Mouse (Mus musculus) v-Abl transformed pro-B cells (cell line): Measurements from ENCODE around the gene Ccl28.
"Not testable (repeated sequence)": the region's sequence is repeated elsewhere in the genome, so short reads cannot be mapped to it uniquely, and the experiment has no call there.

Experiments
- in situ Hi-C, 2 experiments: fragments of 400-800 bp; cut with MboI; formaldehyde crosslinking; loops; one replicate each; pipeline ENCODE4 v1.15.1; 2025; ENCODE audit not compliant: unreplicated experiment in 2 of 2

Gene Ccl28

DNA sequence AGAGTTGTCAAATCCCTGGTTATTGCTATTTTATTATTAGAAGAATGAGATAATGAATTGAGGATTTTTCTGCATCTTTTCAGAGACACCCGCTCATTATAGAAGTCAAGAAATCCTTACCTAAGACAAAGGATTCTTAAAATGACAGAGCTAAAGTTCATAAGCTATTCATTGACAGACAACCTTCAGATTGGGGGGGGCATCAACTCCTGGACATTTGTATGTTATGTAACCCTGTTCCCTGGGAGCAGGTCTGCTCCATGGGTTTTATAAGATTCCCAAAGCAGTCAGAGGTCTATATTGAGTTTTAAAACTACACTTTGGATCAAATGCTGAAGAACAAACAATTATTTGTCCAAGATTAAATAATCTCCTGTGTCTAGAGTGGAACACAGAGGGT is 22.9 kb downstream of the Ccl28 start:
- in situ Hi-C loops, result loop anchor here (10.0 kb wide), 2 partner anchors 78 to 158 kb away; no protein-coding TSS in a partner anchor

DNA sequence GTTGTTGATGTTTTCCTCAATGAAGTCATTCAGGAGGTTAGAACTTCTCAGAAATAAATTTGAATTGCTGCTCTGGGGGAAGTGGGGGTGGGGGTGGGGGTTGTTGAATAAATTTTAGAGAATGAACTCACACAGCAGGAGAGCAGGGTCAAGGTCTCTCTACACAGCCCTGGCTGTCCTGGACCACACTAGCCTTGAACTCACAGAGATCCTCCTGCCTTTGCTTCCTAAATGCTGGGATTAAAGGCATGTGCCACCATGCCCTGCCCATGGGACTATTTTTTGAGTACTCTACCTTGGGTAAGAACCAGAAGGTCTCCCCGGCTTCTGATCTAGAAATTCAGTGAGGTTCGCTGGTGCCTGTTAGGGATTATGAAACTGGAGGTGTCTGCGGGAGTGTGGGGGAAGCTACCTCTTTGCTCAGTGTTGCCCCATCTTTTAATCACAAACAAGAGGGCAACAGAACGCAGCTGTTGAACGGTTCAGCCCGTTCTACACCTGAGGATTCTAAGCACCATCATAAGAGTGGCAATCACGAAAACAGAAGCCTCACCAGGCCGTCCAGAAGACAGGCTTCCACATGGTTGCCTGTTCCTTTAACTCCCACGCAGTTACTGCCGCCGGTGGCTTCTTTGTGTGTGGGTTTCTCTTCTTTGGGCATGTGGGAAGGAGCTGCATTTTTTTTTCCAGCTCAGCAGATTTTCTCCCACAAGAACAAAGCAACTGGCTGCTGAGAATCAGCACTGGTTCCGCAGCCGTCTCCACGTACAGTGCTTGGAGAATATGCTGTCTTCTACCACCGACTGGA is 25.5 kb downstream of the Ccl28 start:
- in situ Hi-C loops, result loop anchor here (10.0 kb wide), 2 partner anchors 76 to 156 kb away; no protein-coding TSS in a partner anchor

DNA sequence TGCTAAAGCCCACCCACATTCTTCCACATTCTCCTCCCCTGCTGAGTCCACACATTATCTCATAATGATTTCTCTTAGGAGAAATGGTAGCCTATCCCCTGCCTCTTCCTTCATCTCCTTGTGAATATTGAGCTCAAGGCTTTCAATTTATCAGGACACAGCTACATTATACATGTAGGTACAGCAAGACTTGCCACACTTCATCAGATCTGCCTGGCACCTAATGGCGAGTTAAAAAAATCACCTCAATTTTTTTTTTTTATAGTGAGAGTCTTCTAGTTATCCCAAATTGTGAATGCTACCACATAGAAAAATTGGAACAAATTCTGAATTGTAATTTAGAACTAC is 26.1 kb downstream of the Ccl28 start:
- in situ Hi-C loops, result loop anchor here (10.0 kb wide), 2 partner anchors 75 to 155 kb away; no protein-coding TSS in a partner anchor

DNA sequence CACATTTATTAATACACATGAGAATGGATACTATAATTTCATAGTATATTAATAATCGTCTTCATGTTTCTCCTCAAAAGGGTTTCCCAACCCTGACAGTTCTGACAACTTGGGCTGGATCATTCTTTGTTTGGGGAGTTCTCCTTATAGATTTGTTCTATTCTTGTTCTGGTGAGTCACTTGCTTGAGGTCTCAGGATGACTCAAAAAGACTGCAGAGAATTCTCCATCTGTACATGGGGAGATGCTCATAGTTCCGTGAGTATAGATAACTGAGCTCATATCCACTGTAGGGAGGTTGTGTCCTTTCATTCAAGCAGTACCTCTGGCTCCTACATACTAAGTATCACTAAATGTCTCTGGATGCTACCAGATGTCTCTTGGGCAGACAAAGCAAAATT is 31.1 kb downstream of the Ccl28 start:
- in situ Hi-C loops, result no loop called here

DNA sequence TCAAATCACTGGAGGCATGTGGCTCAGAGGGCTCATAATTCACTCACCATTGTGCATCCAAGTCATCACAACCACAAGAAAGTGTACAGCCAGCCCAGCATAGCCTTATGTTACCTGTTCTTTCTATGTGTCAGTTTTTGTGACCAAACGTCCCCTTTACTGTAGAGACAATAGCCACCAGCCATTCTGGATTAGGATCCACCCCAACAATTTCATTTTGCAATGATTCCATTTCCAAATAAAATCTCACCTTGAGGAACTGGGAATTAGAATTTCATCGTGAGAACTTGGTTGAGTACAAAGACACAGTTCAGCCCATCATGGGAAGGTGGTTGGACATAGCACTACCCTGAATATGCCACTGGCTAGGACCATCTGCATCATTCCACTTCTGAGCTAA is 32.6 kb downstream of the Ccl28 start:
- in situ Hi-C loops, result no loop called here

DNA sequence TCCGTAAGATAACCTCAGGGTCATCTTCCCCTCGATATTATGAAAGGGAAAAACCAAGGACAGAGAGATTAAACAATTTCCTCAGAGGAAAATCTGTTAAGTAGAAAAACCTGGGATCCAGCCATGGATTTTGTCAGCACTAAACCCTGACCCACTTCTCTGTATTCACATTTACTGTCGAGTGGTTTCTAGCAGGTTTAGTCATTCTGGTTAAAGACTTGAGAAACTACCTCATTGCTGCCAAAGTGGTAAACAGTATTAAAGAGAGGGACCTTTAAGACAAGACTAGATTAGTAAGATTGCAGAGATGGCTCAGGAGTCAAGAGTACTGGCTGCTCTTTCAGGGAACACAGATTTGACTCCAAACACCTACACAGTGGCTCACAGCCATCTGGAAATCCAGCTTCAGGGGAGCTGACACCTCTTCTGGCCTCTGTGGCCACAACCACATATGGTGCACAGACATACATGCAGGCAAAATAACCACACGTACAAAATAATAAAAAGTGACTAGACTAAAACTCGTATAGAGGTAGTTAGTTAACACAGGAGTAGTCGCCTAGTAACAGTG is 33.3 kb downstream of the Ccl28 start:
- in situ Hi-C loops, result no loop called here

DNA sequence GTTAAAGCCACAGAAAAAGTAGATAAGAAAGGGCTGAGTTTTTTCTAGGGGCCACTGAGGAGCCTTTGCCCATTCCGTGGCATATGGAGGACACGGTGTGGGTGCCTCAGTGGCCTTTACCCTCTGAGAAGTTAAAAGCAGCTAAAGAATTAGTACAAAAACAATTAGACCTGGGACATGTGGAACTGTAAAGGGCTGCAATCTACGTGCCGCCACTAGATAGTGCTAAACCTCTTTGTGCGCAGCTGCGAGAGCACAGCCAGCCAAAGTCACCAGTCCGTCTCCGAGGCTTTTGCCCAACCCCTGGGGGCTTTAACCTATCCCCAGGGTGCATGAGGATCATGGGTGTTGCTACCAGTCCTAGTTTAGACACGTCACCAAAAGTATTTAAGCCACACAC is 37.8 kb downstream of the Ccl28 start:
- in situ Hi-C loops, result not testable (repeated sequence)

DNA sequence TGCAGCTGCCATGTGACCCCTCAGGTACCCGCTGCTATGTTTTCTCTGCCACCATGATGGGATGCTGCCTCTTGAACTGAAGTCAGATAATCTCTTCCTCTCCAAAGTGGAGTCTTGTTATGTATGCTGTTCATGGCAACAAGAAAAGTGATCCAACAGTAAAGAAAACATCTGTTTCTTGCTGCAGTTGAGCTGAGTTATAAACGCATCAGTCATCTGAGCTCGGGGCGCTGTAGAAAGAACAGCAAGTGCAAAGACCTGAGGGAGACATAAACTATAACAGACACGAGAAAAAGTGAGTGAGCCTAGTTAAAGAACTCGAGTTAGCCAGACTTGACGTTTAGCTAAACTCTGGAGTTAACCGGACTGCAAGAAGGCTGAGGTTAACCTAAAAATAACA is 55.2 kb downstream of the Ccl28 start:
- in situ Hi-C loops, result no loop called here

DNA sequence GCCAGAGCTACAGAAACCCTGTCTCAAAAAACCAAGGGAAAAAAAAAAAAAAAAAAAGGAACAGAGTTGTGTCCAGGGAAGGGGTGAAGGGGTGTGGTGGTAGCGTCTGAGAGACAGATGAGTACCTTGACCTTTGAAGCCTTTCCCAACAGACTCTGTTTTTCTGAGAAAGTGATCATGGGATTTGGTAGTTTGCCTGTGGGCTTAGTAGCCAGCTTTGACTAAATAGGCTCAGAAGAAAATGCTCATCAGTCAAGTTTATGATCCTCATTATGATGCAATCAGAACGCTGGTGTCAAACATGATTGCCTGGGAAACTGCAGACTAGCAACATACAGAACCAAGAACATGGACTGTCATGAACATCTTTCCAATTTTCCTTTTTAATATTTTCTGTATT is 56.1 kb downstream of the Ccl28 start:
- in situ Hi-C loops, result no loop called here

DNA sequence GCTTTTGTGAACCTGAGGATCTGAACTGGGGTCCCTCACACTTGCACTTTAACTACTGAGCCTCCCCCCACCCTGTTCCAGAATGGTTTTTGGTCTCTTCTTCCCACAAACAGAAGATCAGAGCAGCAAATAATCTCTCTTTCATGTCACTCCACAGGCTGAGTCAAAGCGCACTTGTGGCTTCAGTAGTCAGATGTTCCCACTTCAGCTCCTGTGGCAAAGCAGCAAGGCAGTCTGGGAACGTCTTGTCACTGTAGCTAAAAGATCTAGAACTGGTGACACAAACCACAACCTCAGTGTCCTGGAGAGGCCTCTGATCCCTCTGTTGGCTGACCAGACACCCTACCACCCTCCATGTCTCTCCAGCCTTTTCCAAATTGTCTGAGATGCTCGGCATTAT is 57.5 kb downstream of the Ccl28 start:
- in situ Hi-C loops, result no loop called here

DNA sequence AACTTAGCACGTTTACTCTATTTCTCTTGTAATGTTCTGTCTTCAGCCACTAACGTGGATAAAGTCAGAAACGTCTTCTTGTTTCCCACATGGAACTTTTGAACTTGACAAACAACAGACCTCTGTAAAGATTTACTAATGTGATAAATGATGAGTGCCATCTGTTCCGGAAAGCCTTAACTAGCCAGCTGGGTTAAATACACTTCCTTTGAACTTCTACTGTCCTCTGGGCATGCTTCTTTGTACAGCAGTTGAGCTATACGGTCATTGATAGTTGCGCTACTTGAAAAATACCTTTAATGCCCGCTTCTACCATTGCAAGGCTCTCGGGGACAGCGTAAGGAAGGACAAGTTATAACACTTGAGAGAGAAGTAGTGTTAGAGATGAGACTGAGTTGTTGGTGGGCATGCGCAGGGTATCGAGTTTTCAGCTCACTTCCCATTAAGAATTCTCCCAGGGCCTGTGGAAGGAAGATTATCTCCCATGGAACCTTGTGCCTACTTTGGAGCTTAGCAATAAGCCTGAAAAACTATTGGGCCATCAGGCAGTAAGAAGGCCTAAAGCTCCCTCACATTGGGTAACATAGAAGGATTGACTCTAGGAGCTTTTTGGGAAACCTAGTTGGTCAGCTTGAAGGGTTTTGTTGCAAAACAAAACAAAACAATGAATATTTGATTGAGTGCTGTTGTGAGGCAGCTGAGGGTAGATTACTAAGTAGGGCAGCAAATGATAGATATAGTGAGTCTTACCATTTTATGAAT is 61.0 kb downstream of the Ccl28 start:
- in situ Hi-C loops, result loop anchor here in 1 of 2 experiments (5.0 kb wide), 1 partner anchor 103 kb away; no protein-coding TSS in a partner anchor

DNA sequence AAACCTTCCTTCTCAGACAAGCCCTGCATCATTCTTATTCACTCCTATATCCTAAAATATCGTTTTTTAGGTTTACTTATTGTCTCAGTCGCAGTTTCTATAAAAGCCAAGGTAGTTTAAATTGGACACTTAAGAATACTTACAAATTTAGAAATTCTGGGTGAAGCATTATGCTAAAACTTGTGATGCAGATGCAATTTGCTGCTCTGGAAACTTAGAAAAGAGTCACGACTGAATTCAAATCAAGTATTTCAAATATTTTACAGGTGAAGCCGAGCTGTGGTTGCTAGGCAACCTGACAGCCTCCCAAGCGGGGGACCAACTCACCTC is 66.1 kb downstream of the Ccl28 start:
- in situ Hi-C loops, result loop anchor here (5.0 kb wide), 2 partner anchors 98 to 103 kb away; partner anchors contain the start of gene Zfp131 (in 1 of the 2)

DNA sequence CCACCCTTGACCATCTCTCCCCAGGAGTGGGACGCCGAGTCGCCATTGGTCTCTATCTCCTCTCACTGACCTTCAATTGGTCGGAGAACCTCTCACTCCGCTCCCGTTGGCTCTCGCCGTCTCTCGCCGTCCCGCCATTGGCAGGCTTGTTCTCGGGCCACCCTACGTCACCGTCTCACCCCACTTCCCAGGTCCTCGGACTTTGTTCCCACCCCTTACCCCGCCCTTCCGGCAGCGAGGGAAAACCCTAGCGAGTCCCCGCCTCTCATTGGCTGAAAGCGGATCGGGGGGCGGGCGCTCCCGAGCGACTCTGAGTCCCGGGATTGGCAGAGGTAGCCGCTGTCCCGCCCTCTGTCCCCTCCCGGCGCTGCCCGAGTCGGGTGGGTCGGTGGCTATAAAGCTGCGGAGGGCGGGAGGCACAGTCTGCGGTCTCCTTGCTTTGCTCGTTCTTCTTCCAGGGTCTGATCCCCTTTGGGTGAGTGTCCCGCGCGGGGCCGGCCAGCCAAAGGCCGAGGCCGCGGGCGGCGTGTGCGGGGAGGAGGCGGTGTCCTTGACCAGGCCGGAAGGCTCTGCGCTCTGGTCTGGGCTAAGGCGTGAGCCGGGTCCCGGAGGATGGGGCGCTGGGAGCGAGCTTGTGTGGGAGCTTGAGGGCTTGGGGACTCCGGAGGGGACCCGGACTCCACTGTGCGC is 66.6 kb downstream of the Ccl28 start, which contains the start of gene Hmgcs1:
Gene Hmgcs1, plus strand, starts transcription at position 341 of the 690 bp plus-strand sequence.
- in situ Hi-C loops, result loop anchor here in 1 of 2 experiments (5.0 kb wide), 1 partner anchor 102 kb away; the partner anchor contains the start of gene Zfp131

DNA sequence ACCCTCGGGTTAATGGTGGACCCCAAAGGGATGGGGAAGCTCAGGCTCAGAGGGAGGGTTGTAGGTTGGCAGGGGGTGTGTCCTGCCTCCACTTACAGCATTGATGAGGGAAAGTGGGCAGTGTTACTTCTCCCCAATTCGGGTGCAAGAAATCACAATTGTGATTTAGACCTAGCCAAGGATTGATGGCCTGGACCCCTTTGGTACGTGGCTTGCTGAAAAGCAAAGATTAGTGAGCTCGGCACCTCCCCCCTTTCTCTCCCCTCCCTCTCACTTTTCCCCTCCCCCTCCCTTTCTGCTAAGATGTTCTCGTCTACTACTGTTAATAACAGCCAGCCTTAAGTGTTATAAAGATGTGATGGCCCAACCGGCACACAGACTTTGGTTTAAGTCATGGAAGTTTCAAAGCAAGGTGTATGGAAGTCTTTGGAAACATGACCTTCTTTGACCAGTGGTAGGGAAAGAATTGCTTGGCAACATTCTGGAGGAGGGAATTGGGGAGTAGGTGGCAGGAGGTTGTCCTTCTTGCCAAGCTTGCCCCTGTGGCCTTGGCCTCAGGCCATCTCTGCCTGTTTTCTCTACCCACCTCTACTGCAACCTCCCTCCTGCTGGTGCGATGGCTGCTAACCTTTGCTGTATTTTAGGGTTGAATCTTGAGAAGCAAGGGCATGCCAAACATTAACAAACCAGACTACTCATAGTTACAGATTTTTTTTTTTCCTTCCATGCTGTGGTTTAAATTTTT is 67.4 kb downstream of the Ccl28 start:
- in situ Hi-C loops, result loop anchor here in 1 of 2 experiments (5.0 kb wide), 1 partner anchor 101 kb away; the partner anchor contains the start of gene Zfp131

DNA sequence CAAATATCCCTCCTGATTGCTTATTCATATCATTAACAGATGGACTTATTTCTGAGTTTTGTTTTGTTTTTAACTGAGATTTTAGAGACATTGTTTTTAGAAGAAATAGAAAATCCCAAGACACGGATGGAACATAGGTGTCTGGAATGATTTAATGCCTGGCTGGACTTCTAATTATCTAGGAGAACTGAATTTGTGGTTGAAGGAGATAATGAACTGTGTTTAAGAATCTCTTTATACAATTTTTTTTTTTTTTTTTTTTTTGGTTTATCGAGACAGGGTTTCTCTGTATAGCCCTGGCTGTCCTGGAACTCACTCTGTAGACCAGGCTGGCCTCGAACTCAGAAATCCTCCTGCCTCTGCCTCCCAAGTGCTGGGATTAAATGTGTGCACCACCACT is 68.3 kb downstream of the Ccl28 start:
- in situ Hi-C loops, result loop anchor here in 1 of 2 experiments (5.0 kb wide), 1 partner anchor 100 kb away; the partner anchor contains the start of gene Zfp131

DNA sequence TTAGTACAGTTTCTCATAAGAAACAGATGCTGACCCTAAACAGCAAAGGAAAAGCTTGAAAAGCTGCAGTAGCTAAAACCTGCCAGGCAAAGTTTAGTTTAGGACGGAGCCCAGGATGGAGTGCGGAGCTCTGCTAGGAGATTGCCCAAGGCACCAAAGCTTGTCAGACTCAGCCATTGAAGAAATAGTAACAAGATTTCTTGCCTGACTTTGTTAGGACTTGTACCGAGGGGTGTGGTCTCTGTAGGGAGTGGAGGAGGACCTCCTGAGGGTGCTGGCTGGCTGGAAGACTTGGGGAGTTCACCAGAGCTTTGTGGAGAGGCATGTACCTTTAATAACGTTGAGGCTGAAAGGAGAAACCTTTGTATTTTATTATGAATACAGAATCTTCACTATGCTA is 72.1 kb downstream of the Ccl28 start:
- in situ Hi-C loops, result no loop called here

DNA sequence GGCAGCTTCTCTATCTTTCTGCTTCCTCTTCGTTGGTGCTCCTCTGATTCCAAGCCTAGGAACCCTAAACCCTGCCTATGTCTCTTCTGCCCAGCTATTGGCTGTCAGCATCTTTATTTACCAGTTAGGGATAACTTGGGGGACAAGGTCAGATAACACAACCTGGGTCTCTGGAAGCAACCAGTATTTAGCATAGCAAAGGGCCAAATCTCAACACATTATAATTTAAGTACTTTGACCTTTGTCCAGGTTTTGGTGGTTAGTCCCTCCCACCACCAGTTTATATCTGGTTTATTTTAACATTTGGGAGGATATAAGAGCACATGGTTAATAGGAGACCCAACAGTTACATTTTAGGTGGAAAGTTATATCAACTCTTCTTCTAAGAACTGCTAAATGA is 72.9 kb downstream of the Ccl28 start:
- in situ Hi-C loops, result no loop called here

DNA sequence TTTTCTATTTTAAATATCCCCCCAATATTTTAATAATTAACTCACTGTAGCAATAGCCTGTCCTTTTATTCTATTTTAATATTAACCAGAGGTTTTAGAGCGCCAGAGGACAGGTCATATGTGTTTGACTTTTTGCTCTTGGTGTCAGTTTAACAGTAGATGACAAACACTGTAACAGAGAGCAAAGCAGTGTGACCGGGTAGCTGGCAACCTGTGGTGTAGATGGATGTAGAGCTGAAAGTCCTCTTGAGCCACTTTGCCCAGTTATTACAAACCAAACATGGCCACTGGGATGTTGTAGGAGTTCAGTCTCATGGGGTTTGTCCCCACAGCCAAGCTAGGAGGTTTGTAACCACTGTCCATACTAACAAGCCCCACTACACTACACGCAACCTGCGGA is 74.8 kb downstream of the Ccl28 start:
- in situ Hi-C loops, result no loop called here
